Comparison of ENCODE assay signal across 26 mouse cellular contexts in the genomic region with DNA sequence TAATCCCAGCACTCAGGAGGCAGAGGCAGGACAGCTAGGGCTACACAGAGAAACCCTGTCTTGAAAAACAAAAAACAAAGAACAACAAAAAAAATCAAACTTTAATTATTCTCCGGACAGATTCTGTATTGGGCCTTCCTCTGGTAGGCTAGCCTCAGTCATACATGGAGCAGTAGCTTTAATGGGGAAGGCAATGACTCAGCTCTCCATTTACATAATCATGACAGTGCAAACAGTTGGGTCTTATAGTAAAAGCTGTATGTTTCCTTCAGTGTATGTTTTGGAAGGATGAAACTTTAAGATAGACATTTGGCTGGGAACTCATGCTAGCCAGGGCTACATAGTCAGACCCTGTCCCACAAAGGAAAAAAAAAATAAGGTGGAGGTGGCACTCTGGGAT. TPM values are rescaled to one million over a fixed set of nuclear protein-coding genes. Genes with fewer than 3 reads are reported as not detected.
DNase-seq lines count a peak whose midpoint lies in the region; ATAC-seq and TF ChIP-seq lines count a peak whose summit lies in the region.
"Had no signal": no experiment of that assay in that cellular context is flagged by ENCODE, and none has a peak within 500 bp of the region (broad histone marks: within the 10 kb centered on the region; RNA-seq: fewer than 3 reads in every experiment).

No protein-coding gene starts in this region.

- no peaks in the 10 kb centered on the region for H3K9me3 ChIP-seq in ES-E14 (ENCODE audit: control insufficient read depth, insufficient read depth, low read depth, low read length)
- no peaks in the 10 kb centered on the region for H3K9me3 ChIP-seq in liver, postnatal 0 days (ENCODE audit: low read length)
- H3K9me3 ChIP-seq in liver, embryonic 11.5 days (ENCODE audit: control insufficient read depth, low read length), result no peaks in the 10 kb centered on the region
- H3K9me3 ChIP-seq: forebrain, embryonic 10.5 days; forebrain, embryonic 13.5 days; heart, embryonic 12.5 days; heart, embryonic 15.5 days; hindbrain, embryonic 10.5 days; hindbrain, embryonic 13.5 days; intestine, embryonic 15.5 days had no signal

- peak; percentile 70 for ATAC-seq in megakaryocyte progenitor cell, adult 5-6 weeks (replicated peaks; ENCODE audit: poor library complexity)
- ATAC-seq in liver, postnatal 0 days, result no peak
- no peak for ATAC-seq in liver, embryonic 11.5 days (replicated peaks; ENCODE audit: low FRiP score)
- ATAC-seq: forebrain, embryonic 13.5 days; forebrain, embryonic 16.5 days; hindbrain, embryonic 16.5 days; intestine, embryonic 15.5 days; Patski had no signal

- H3K27me3 ChIP-seq in liver, postnatal 0 days (ENCODE audit: insufficient read depth, low read length), result no peaks in the 10 kb centered on the region
- H3K27me3 ChIP-seq in liver, embryonic 11.5 days (replicated peaks; ENCODE audit: control insufficient read depth, insufficient read depth, low read length), result no peaks in the 10 kb centered on the region
- H3K27me3 ChIP-seq: forebrain, embryonic 13.5 days; heart, embryonic 12.5 days; heart, embryonic 15.5 days; hindbrain, embryonic 13.5 days; intestine, embryonic 15.5 days; Patski had no signal

- no peak overlapping the region for H3K9ac ChIP-seq in ES-E14 (ENCODE audit: insufficient read depth, low read depth, low read length, poor library complexity, severe bottlenecking)
- no peak overlapping the region for H3K9ac ChIP-seq in liver, postnatal 0 days (replicated peaks)
- no peak overlapping the region for H3K9ac ChIP-seq in liver, embryonic 11.5 days (ENCODE audit: low read depth, low read length)
- H3K9ac ChIP-seq: forebrain, embryonic 13.5 days; heart, embryonic 12.5 days; heart, embryonic 15.5 days; hindbrain, embryonic 13.5 days; intestine, embryonic 15.5 days had no signal

- H3K27ac ChIP-seq in ES-E14 (ENCODE audit: insufficient read depth, low read depth, low read length, poor library complexity, severe bottlenecking), result no peak overlapping the region
- H3K27ac ChIP-seq in liver, postnatal 0 days (ENCODE audit: low read depth), result no peak overlapping the region
- no peak overlapping the region for H3K27ac ChIP-seq in liver, embryonic 11.5 days (ENCODE audit: low read depth, low read length)
- H3K27ac ChIP-seq: forebrain, embryonic 10.5 days; forebrain, embryonic 13.5 days; heart, embryonic 15.5 days; hindbrain, embryonic 10.5 days; hindbrain, embryonic 13.5 days; intestine, embryonic 15.5 days had no signal

- WGBS in liver, postnatal 0 days (ENCODE audit: insufficient replicate concordance), result 69% methylated on average over 1 of the region's 1 CpGs
- 91% methylated on average over 1 of the region's 1 CpGs for whole genome bisulfite sequencing in liver, embryonic 11.5 days

- no peak for TF ChIP-seq CTCF in liver, postnatal 0 days (IDR thresholded peaks at IDR 0.05; ENCODE audit: low read depth)

- H3K4me3 ChIP-seq in ES-E14 (ENCODE audit: insufficient read depth in 1 of 2, low read depth in 1 of 2, low read length in 2 of 2, poor library complexity in 1 of 2, severe bottlenecking in 1 of 2), result no peak overlapping the region
- H3K4me3 ChIP-seq in liver, postnatal 0 days (ENCODE audit: low read depth, low read length), result no peak overlapping the region
- no peak overlapping the region for H3K4me3 ChIP-seq in liver, embryonic 11.5 days (ENCODE audit: low read depth, low read length)
- H3K4me3 ChIP-seq: forebrain, embryonic 10.5 days; forebrain, embryonic 13.5 days; heart, embryonic 12.5 days; heart, embryonic 15.5 days; hindbrain, embryonic 10.5 days; hindbrain, embryonic 13.5 days; intestine, embryonic 15.5 days had no signal

- TF ChIP-seq EP300 in liver, postnatal 0 days (IDR thresholded peaks at IDR 0.05; ENCODE audit: low read depth), result no peak

- in situ Hi-C loops in ES-E14 (cut with MboI; ENCODE audit: low sequenced_read_pairs in 2 of 2, unreplicated experiment in 2 of 2), result no loop called here

- DNase-seq in ES-E14 (ENCODE audit: low read depth, low spot score), result no peak
- peak; percentile 12 for DNase-seq in brain, adult 2 months (ENCODE audit: low read depth, low spot score)
- no peak for DNase-seq in liver, postnatal 0 days
- no peak for DNase-seq in liver, embryonic 11.5 days (ENCODE audit: low spot score)
- DNase-seq in thymus, postnatal 0 days (ENCODE audit: low spot score), result no peak
- DNase-seq: adrenal gland, postnatal 10 days; adrenal gland, postnatal 36 days; cerebellum, adult 11 months; cerebellum, adult 8-10 months; cerebellum, postnatal 10 days; cerebellum, postnatal 36 days; gastrocnemius, postnatal 10 days; heart, adult 18-20 months; heart, postnatal 10 days; heart, postnatal 36 days had no signal

- H3K4me2 ChIP-seq in liver, postnatal 0 days (ENCODE audit: low read depth, low read length), result no peak overlapping the region
- no peak overlapping the region for H3K4me2 ChIP-seq in liver, embryonic 11.5 days
- H3K4me2 ChIP-seq: forebrain, embryonic 13.5 days; heart, embryonic 12.5 days; heart, embryonic 15.5 days; hindbrain, embryonic 13.5 days; intestine, embryonic 15.5 days had no signal

- no peaks in the 10 kb centered on the region for H3K36me3 ChIP-seq in ES-E14 (ENCODE audit: control insufficient read depth, insufficient read depth, low read length, poor library complexity, severe bottlenecking)
- no peaks in the 10 kb centered on the region for H3K36me3 ChIP-seq in liver, postnatal 0 days (replicated peaks; ENCODE audit: insufficient read depth, low read length)
- no peaks in the 10 kb centered on the region for H3K36me3 ChIP-seq in liver, embryonic 11.5 days (ENCODE audit: control insufficient read depth, insufficient read depth, low read length)
- H3K36me3 ChIP-seq: forebrain, embryonic 10.5 days; heart, embryonic 12.5 days; heart, embryonic 15.5 days; hindbrain, embryonic 10.5 days; hindbrain, embryonic 13.5 days; intestine, embryonic 15.5 days had no signal

- no peaks in the 10 kb centered on the region; a peak in 1 of 4 replicates for H3K4me1 ChIP-seq in ES-E14 (ENCODE audit: control insufficient read depth in 2 of 2, insufficient read depth in 2 of 2, low read length in 2 of 2, poor library complexity in 1 of 2)
- no peaks in the 10 kb centered on the region for H3K4me1 ChIP-seq in liver, postnatal 0 days (ENCODE audit: insufficient read depth)
- no peaks in the 10 kb centered on the region for H3K4me1 ChIP-seq in liver, embryonic 11.5 days (replicated peaks; ENCODE audit: control insufficient read depth, insufficient read depth, low read length)
- H3K4me1 ChIP-seq: forebrain, embryonic 10.5 days; forebrain, embryonic 13.5 days; heart, embryonic 12.5 days; heart, embryonic 15.5 days; hindbrain, embryonic 10.5 days; hindbrain, embryonic 13.5 days; intestine, embryonic 15.5 days had no signal

TF ChIP-seq in ES-E14, 5 proteins besides CTCF, POLR2A, EP300 and RAD21:
- 0 out of 2 replicates have a peak, but pooled peaks have one; percentile 49 for TF ChIP-seq MAFK (IDR thresholded peaks at IDR 0.05; ENCODE audit: insufficient read depth, low read depth, low read length)
- no peak for TF ChIP-seq ZC3H11A (IDR thresholded peaks at IDR 0.05; ENCODE audit: borderline replicate concordance, low read depth, low read length)
- TF ChIP-seq CHD2 (IDR thresholded peaks at IDR 0.05; ENCODE audit: low read depth, low read length), result no peak

RNA-seq across cellular contexts. Expression of a gene that starts 19.4 kb away (rescaled TPM):
- 36.5 and 42.4 TPM in 2 replicates for total RNA-seq in ES-E14 (2012; rRNA removed)
- 23.1 and 30.1 TPM in 2 replicates for total RNA-seq in megakaryocyte progenitor cell, adult 5-6 weeks (2015)
- 35.8 and 51.6 TPM in 2 replicates for total RNA-seq in megakaryocyte progenitor cell, adult 5-6 weeks (2017)
- 7.4 and 7.6 TPM in 2 replicates for polyA plus RNA-seq in liver, postnatal 0 days (2015; fragmentation: Nextera tagmentation; extraction: Ambion mirVana)
- polyA plus RNA-seq in liver, embryonic 11.5 days (2014; fragmentation: Nextera tagmentation; extraction: Ambion mirVana), result 21.3 and 21.9 TPM in 2 replicates
- 18.4 and 19.4 TPM in 2 replicates for polyA plus RNA-seq in thymus, postnatal 0 days (2015; fragmentation: Nextera tagmentation; extraction: Ambion mirVana)

RNA-seq across cellular contexts. Expression of a gene that starts 39.6 kb away (rescaled TPM):
- total RNA-seq in ES-E14 (2012; rRNA removed), result 7.1 and 11.8 TPM in 2 replicates
- 24.1 and 28.3 TPM in 2 replicates for total RNA-seq in megakaryocyte progenitor cell, adult 5-6 weeks (2015)
- 40.3 and 45.7 TPM in 2 replicates for total RNA-seq in megakaryocyte progenitor cell, adult 5-6 weeks (2017)
- 20.5 and 21.5 TPM in 2 replicates for polyA plus RNA-seq in liver, postnatal 0 days (2015; fragmentation: Nextera tagmentation; extraction: Ambion mirVana)
- polyA plus RNA-seq in liver, embryonic 11.5 days (2014; fragmentation: Nextera tagmentation; extraction: Ambion mirVana), result 27.0 and 28.2 TPM in 2 replicates
- polyA plus RNA-seq in thymus, postnatal 0 days (2015; fragmentation: Nextera tagmentation; extraction: Ambion mirVana), result 34.4 and 37.9 TPM in 2 replicates

RNA-seq across cellular contexts. Expression of a gene that starts 52.4 kb away (rescaled TPM):
- 15.1 and 23.4 TPM in 2 replicates for total RNA-seq in ES-E14 (2012; rRNA removed)
- 131 and 148 TPM in 2 replicates for total RNA-seq in megakaryocyte progenitor cell, adult 5-6 weeks (2015)
- total RNA-seq in megakaryocyte progenitor cell, adult 5-6 weeks (2017), result 65.1 and 65.6 TPM in 2 replicates
- 49.5 and 54.8 TPM in 2 replicates for polyA plus RNA-seq in liver, postnatal 0 days (2015; fragmentation: Nextera tagmentation; extraction: Ambion mirVana)
- polyA plus RNA-seq in liver, embryonic 11.5 days (2014; fragmentation: Nextera tagmentation; extraction: Ambion mirVana), result 73.4 and 92.3 TPM in 2 replicates
- polyA plus RNA-seq in thymus, postnatal 0 days (2015; fragmentation: Nextera tagmentation; extraction: Ambion mirVana), result 68.3 and 76.3 TPM in 2 replicates
